Mouse (Mus musculus): ENCODE results near the gene Olfr243. TPM values are rescaled to one million over a fixed set of nuclear protein-coding genes. Genes with fewer than 3 reads are reported as not detected.
"Not testable (repeated sequence)": the region's sequence is repeated elsewhere in the genome, so short reads cannot be mapped to it uniquely, and the experiment has no call there.

Gene Olfr243
- not detected in 2 replicates for polyA plus RNA-seq (2015; fragmentation: Nextera tagmentation; extraction: Ambion mirVana)

DNA sequence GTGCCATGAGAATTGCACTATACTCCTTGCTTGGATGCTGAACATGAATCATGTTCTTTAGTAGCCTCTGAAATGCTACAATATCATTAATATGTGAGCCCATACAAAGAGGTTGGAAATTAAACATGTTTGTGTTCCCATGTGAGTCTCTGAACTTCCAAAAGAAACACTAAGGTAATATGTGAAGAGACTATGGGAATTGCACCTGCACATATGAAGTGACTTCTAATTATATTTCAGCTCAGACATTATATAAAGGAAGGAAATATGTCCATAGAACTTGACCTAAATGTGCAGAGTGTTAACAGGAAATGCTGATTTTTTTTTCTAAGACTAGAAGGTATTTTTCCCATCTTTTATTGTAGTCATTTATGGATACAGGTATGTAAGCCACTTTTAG lies at the start of gene Olfr243:
Gene Olfr243 (plus strand): TSS at position 301 of the 400 bp plus-strand sequence.
- no peaks in the 10 kb centered on the region for H3K27me3 ChIP-seq (replicated peaks)
- no peaks in the 10 kb centered on the region for H3K36me3 ChIP-seq
- no peaks in the 10 kb centered on the region for H3K9me3 ChIP-seq
- H3K9ac ChIP-seq: no peak within 1 kb of the TSS
- no peak within 1 kb of the TSS for H3K27ac ChIP-seq
- H3K4me3 ChIP-seq (replicated peaks): no peak within 1 kb of the TSS
- no peak for ATAC-seq
- H3K4me2 ChIP-seq (replicated peaks): no peak within 1 kb of the TSS
- no peaks in the 10 kb centered on the region for H3K4me1 ChIP-seq (replicated peaks)

DNA sequence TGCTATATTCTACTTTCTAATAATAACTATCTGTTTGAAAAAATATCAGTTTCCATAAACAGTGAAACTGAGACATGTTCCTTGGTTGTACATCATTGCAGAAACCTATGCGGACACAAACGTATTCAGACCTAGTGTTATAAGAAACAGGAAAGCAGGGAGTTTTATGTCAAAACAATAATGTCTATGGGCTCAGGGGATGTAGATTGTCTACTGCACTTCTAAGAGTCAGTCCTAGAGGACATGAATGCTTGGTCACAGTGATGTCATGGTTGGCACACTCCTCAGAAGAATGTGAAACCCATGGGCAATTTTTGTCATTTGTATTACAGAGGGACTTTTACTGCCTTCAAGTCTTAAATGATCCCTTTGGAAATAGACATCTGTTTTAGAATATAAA lies 43.4 kb upstream of the Olfr243 start, which contains the start of gene Olfr624:
Gene Olfr624 (minus strand): TSS at position 101 of the 400 bp plus-strand sequence.
- no peak within 1 kb of the TSS for H3K4me3 ChIP-seq (replicated peaks)
- no peaks in the 10 kb centered on the region for H3K4me1 ChIP-seq (replicated peaks)
- 85% methylated on average over 2 of the region's 2 CpGs for WGBS
- H3K36me3 ChIP-seq: no peaks in the 10 kb centered on the region
- H3K4me2 ChIP-seq (replicated peaks): no peak within 1 kb of the TSS
- H3K27ac ChIP-seq: no peak within 1 kb of the TSS
- H3K9me3 ChIP-seq: no peaks in the 10 kb centered on the region
- no peaks in the 10 kb centered on the region for H3K27me3 ChIP-seq (replicated peaks)
- no peak within 1 kb of the TSS for H3K9ac ChIP-seq
- no peak for ATAC-seq

DNA sequence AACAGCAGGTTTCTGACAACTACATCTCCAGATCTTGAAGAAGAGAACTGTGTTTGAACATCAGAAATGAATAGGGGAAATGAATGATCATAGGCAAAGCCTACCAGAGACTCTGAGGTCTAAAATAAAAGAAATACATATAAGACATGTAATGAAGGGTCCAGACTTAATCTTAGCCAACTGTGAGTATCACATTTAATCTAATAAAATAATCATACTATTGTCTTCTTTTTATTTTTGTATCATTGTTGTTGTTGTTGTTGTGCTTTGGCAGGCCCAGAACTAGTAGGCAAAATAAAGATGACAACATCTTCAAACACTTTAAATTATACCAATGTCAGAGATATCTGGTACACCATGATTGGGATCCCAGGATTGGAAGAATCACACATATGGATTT lies 32.1 kb upstream of the Olfr243 start, which contains the start of gene Olfr625-ps1:
Gene Olfr625-ps1 (plus strand): TSS at position 301 of the 400 bp plus-strand sequence.
- Histone ChIP-seq H3K4me1 (replicated peaks) (no peaks in the 10 kb centered on the region), H3K4me3 (replicated peaks) (no peak within 1 kb of the TSS), H3K4me2 (replicated peaks) (no peak within 1 kb of the TSS), H3K27ac (no peak within 1 kb of the TSS), H3K9me3 (no peaks in the 10 kb centered on the region), H3K27me3 (replicated peaks) (no peaks in the 10 kb centered on the region), H3K36me3 (no peaks in the 10 kb centered on the region), H3K9ac (no peak within 1 kb of the TSS)
- no peak for ATAC-seq

DNA sequence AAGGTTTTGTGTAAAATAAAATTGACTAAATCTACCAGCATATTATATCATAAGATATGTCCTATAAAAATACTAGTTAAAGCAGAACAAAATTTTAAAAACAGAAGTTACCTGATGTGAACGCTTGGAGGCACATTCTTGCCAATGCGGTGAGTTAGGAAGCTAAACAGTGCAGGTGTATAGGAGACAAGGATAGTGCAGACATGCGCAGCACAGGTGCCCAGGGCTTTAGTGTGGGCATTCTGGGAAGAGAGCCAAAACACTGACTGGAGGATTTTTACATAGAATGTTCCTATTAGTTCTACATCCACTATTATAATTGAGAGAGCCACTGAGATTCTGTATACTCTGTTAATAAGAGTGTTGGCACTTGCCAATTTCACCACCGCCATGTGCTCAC lies 15.0 kb upstream of the Olfr243 start:
- Histone ChIP-seq H3K4me2 (replicated peaks) (no peak overlapping the region), H3K9ac (no peak overlapping the region), H3K4me1 (replicated peaks) (no peaks in the 10 kb centered on the region), H3K27ac (no peak overlapping the region), H3K36me3 (no peaks in the 10 kb centered on the region), H3K4me3 (replicated peaks) (no peak overlapping the region), H3K9me3 (no peaks in the 10 kb centered on the region), H3K27me3 (replicated peaks) (no peaks in the 10 kb centered on the region)
- no peak for ATAC-seq
- 93% methylated on average over 4 of the region's 4 CpGs for WGBS

DNA sequence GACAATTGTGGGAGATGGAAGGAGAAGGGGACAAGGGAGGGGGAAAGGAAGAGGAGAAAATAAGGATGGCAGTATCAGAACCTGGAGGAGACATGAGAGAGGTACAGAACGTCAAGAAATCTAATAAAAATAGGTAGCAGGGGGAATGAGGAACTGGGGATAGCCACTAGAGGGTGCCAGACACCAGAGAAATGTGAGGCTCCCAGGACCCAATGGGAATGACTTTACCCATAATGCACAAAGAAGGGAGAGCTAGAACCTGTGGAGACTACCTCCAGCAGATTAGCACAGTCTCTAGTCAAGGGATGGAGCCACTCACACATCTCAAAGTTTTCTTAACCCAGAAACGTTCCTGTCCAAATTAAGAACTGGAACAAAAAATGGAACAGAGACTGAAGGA lies 2.4 kb upstream of the Olfr243 start:
- H3K9ac ChIP-seq: no peak overlapping the region
- WGBS: 36% methylated on average over 2 of the region's 2 CpGs
- H3K4me1 ChIP-seq (replicated peaks): no peaks in the 10 kb centered on the region
- H3K4me3 ChIP-seq (replicated peaks): no peak overlapping the region
- H3K4me2 ChIP-seq (replicated peaks): no peak overlapping the region
- no peaks in the 10 kb centered on the region for H3K36me3 ChIP-seq
- no peak for ATAC-seq
- no peak overlapping the region for H3K27ac ChIP-seq
- no peaks in the 10 kb centered on the region for H3K27me3 ChIP-seq (replicated peaks)
- no peaks in the 10 kb centered on the region for H3K9me3 ChIP-seq

DNA sequence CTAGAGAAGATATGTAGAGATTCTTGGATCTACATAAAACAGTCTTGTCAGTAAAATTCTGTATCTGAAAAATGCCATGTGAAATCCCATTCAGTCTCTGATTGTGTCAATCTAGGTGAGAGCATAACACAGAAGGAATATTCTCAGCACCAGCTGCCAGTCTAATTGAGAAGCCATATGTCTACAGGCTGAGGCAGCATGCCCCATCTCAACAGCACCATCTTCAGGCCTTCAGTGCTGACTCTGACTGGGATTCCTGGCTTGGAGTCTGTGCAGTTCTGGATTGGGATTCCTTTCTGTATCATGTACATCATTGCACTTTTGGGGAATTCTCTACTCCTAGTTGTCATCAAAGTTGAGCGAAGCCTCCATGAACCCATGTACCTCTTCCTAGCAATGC lies 1.9 kb downstream of the Olfr243 start:
- not testable (repeated sequence) for H3K27me3 ChIP-seq (replicated peaks); H3K36me3 ChIP-seq; H3K9me3 ChIP-seq; H3K4me1 ChIP-seq (replicated peaks); H3K4me3 ChIP-seq (replicated peaks); ATAC-seq; H3K27ac ChIP-seq; H3K9ac ChIP-seq; H3K4me2 ChIP-seq (replicated peaks)
- 97% methylated on average over 1 of the region's 1 CpGs for WGBS

DNA sequence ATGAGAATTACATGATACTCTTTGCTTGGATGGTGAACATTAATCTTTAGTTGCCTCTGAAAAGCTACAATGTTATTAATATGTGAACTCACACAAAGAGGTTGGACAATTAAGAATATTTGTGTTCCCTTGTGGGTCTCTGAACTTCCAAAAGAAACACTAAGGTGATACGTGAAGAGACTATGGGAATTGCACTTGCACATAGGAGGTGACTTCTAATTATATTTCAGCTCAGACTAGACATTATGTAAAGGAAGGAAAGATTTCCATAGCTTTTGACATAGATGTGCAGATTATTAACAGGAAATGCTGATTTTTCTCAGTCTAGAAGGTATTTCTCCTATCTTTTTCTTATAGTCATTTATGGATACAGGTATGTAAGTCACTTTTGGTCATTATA lies 15.6 kb downstream of the Olfr243 start, which contains the start of gene Olfr628:
Gene Olfr628 (plus strand): TSS at position 301 of the 400 bp plus-strand sequence.
- H3K4me2 ChIP-seq (replicated peaks): no peak within 1 kb of the TSS
- no peak within 1 kb of the TSS for H3K4me3 ChIP-seq (replicated peaks)
- no peaks in the 10 kb centered on the region for H3K4me1 ChIP-seq (replicated peaks)
- no peaks in the 10 kb centered on the region for H3K27me3 ChIP-seq (replicated peaks)
- 82% methylated on average over 1 of the region's 1 CpGs for WGBS
- no peak within 1 kb of the TSS for H3K9ac ChIP-seq
- H3K36me3 ChIP-seq: no peaks in the 10 kb centered on the region
- no peaks in the 10 kb centered on the region for H3K9me3 ChIP-seq
- ATAC-seq: no peak
- no peak within 1 kb of the TSS for H3K27ac ChIP-seq

DNA sequence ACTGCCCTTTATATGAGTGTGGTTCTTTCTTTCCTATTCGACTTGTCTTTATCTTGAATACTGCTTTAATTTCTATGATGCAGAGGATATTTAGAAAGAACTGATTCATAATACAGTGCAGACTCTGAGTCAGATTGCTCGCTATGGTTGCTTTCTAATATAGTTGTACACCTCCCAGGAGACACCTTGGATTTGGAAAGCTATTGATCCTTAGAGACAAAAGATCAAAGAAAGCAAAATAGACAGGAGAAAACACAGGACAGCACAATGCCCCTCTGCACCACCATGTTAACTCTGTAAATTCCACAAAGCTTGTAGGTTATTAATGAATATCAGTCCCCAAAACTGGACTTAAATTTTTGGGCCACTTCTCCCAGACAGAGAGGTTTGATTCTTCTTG lies 30.4 kb downstream of the Olfr243 start, which contains the start of gene Olfr629:
Gene Olfr629 (minus strand): TSS at position 101 of the 400 bp plus-strand sequence.
- no peaks in the 10 kb centered on the region; the same call in 1 of the 2 replicates for H3K9me3 ChIP-seq

DNA sequence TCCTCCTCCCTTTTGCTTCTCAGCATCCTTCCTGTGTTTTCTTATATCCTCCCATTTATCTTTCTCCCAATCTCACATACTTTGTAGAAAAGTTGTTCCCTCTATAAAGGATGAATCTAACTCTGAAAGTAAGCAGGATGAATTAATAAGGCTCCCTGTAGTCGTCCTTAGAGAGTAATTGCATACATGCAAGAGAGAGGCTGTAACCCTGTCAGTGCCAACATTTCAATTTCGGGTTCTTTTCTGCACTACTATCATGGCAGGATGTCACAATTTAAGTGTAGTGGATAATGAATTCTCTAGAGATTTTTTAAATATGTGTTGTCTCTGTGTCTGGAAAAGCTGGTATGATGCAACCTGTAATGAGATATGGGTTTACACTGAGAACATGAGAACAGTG lies 42.8 kb downstream of the Olfr243 start, which contains the start of gene Olfr630:
Gene Olfr630 (minus strand): TSS at position 101 of the 400 bp plus-strand sequence.
- Histone ChIP-seq H3K4me2 (replicated peaks) (no peak within 1 kb of the TSS), H3K9me3 (no peaks in the 10 kb centered on the region), H3K4me3 (replicated peaks) (no peak within 1 kb of the TSS), H3K27ac (no peak within 1 kb of the TSS), H3K4me1 (replicated peaks) (no peaks in the 10 kb centered on the region), H3K36me3 (no peaks in the 10 kb centered on the region), H3K9ac (no peak within 1 kb of the TSS), H3K27me3 (replicated peaks) (no peaks in the 10 kb centered on the region)
- WGBS: 47% methylated on average over 2 of the region's 2 CpGs
- no peak for ATAC-seq

More for the DNA sequence above, 30.4 kb downstream of the Olfr243 start, which contains the start of gene Olfr629:
- H3K4me1 ChIP-seq (replicated peaks): no peaks in the 10 kb centered on the region
- H3K27ac ChIP-seq: no peak within 1 kb of the TSS
- H3K9ac ChIP-seq: no peak within 1 kb of the TSS
- H3K36me3 ChIP-seq: no peaks in the 10 kb centered on the region
- H3K27me3 ChIP-seq (replicated peaks): no peaks in the 10 kb centered on the region
- H3K4me3 ChIP-seq (replicated peaks): no peak within 1 kb of the TSS
- 88% methylated on average over 2 of the region's 2 CpGs for WGBS
- no peak for ATAC-seq
- no peak within 1 kb of the TSS for H3K4me2 ChIP-seq (replicated peaks)

DNA sequence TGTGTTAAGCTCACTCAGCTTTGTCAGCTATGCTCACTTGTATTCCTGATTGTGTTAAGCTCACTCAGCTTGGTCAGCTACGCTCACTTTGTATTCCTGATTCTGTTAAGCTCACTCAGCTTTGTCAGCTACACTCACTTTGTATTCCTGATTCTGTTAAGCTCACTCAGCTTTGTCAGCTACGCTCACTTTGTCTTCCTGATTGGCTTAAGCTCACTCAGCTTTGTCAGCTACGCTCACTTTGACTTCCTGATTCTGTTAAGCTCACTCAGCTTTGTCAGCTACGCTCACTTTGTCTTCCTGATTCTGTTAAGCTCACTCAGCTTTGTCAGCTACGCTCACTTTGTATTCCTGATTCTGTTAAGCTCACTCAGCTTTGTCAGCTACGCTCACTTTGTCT lies 47.7 kb downstream of the Olfr243 start:
- ATAC-seq; H3K27ac ChIP-seq; H3K4me2 ChIP-seq (replicated peaks); H3K27me3 ChIP-seq (replicated peaks); H3K4me1 ChIP-seq (replicated peaks); H3K9me3 ChIP-seq; H3K4me3 ChIP-seq (replicated peaks); H3K36me3 ChIP-seq; H3K9ac ChIP-seq: not testable (repeated sequence)
- WGBS: 86% methylated on average over 6 of the region's 6 CpGs

DNA sequence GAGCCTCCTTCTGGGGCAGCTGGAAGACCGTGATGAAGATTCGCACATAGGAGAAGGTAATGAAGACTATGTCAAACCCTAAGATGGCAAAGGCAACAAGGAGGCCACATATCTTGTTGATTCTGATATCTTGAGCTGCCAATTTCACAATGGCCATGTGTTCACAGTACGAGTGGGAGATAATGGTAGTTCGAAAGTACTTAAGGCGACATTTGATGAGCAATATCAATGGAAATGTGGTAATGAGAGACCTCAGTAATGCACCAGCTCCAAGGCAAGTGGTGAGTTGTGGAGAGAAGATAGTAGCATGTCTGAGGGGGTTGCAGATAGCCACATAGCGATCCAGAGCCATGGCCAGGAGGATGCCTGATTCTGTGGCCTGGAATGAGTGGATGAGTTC lies 53.2 kb downstream of the Olfr243 start:
- not testable (repeated sequence) for H3K9me3 ChIP-seq; H3K27ac ChIP-seq; H3K4me3 ChIP-seq (replicated peaks); ATAC-seq; H3K27me3 ChIP-seq (replicated peaks); H3K9ac ChIP-seq; H3K4me2 ChIP-seq (replicated peaks); H3K4me1 ChIP-seq (replicated peaks); H3K36me3 ChIP-seq
- 88% methylated on average over 6 of the region's 6 CpGs for WGBS

Data from intestine, embryonic 15.5 days (tissue).